Mouse (Mus musculus) myocyte (in vitro differentiated cells): ENCODE data around the gene Nxph1. TPM values are rescaled to one million over a fixed set of nuclear protein-coding genes. Genes with fewer than 3 reads are reported as not detected.

Experiments used
- H3K27me3 ChIP-seq: one replicate; pipeline ENCODE4 v1.6.1; 2011; ENCODE audit not compliant: control insufficient read depth, insufficient read depth, insufficient read length
- H3K36me3 ChIP-seq: one replicate; pipeline ENCODE4 v1.6.1; 2011; ENCODE audit not compliant: control insufficient read depth, insufficient read depth
- H3K4me2 ChIP-seq: one replicate; pipeline ENCODE4 v1.6.1; 2011; ENCODE audit warnings: low read depth, control low read depth
- H3K4me3 ChIP-seq: one replicate; pipeline ENCODE4 v1.5.1; 2011; ENCODE audit warnings: mild to moderate bottlenecking, control low read depth, moderate library complexity
- H3K79me2 ChIP-seq: one replicate; pipeline ENCODE4 v1.6.1; 2011; ENCODE audit not compliant: control insufficient read depth, insufficient read depth
- H3ac ChIP-seq: one replicate; pipeline ENCODE4 v1.6.1; 2011; ENCODE audit not compliant: control insufficient read depth, insufficient read length
- CEBPB ChIP-seq: IDR thresholded peaks from 2 replicates; pipeline ENCODE4 v1.6.1; 2011; ENCODE audit warnings: mild to moderate bottlenecking, moderate library complexity; ENCODE audit not compliant: poor library complexity, insufficient read depth, severe bottlenecking
- E2F4 ChIP-seq: IDR thresholded peaks from one replicate; pipeline ENCODE4 v1.6.1; 2011; ENCODE audit warnings: mild to moderate bottlenecking, control low read depth, moderate library complexity; ENCODE audit not compliant: insufficient read depth
- MAX ChIP-seq: IDR thresholded peaks from one replicate; pipeline ENCODE4 v1.6.1; 2011; ENCODE audit warnings: low read depth, mild to moderate bottlenecking, control low read depth
- MYOD1 ChIP-seq, 3 experiments: IDR thresholded peaks; one replicate each; pipeline ENCODE4 v1.6.1; 2011; ENCODE audit warnings: control low read depth in 2 of 3, low read depth in 2 of 3, mild to moderate bottlenecking in 2 of 3, moderate library complexity in 1 of 3; ENCODE audit not compliant: insufficient read length in 2 of 3, control insufficient read depth in 1 of 3
- MYOG ChIP-seq, 3 experiments: IDR thresholded peaks; one replicate each; pipeline ENCODE4 v1.6.1; 2011; ENCODE audit warnings: control low read depth in 2 of 3, low read depth in 2 of 3, mild to moderate bottlenecking in 2 of 3; ENCODE audit not compliant: insufficient read length in 2 of 3, control insufficient read depth in 1 of 3, insufficient read depth in 1 of 3
- POLR2A ChIP-seq: IDR thresholded peaks from one replicate; pipeline ENCODE4 v1.6.1; 2011; ENCODE audit warnings: low read depth, mild to moderate bottlenecking, control low read depth, moderate library complexity; ENCODE audit not compliant: insufficient read length
- POLR2AphosphoS2 ChIP-seq: IDR thresholded peaks from one replicate; pipeline ENCODE4 v1.6.1; 2011; ENCODE audit warnings: low read depth, control low read depth; ENCODE audit not compliant: insufficient read length
- REST ChIP-seq: IDR thresholded peaks from one replicate; pipeline ENCODE4 v1.6.1; 2011; ENCODE audit warnings: mild to moderate bottlenecking, control low read depth, moderate library complexity; ENCODE audit not compliant: insufficient read depth, insufficient read length
- SRF ChIP-seq: IDR thresholded peaks from one replicate; pipeline ENCODE4 v1.6.1; 2011; ENCODE audit warnings: low read depth; ENCODE audit not compliant: control insufficient read depth, insufficient read length
- TCF12 ChIP-seq: IDR thresholded peaks from one replicate; pipeline ENCODE4 v1.6.1; 2011; ENCODE audit warnings: mild to moderate bottlenecking, control low read depth; ENCODE audit not compliant: poor library complexity, insufficient read depth, severe bottlenecking
- TCF3 ChIP-seq: IDR thresholded peaks from one replicate; pipeline ENCODE4 v1.6.1; 2011; ENCODE audit warnings: low read depth, control low read depth; ENCODE audit not compliant: insufficient read length
- USF1 ChIP-seq: IDR thresholded peaks from one replicate; pipeline ENCODE4 v1.6.1; 2011; ENCODE audit warnings: low read depth, mild to moderate bottlenecking, control low read depth, moderate library complexity
- polyA plus RNA-seq: library from polyadenylated mRNA; unstranded; fragments of >200 nt; fragmentation: generic; extraction: Trizol; gene quantifications from one replicate; pipeline ENCODE4 v1.2.1, GENCODE M21; 2012; ENCODE audit warnings: missing spikeins

Gene Nxph1
- polyA plus RNA-seq, 1 experiment = not detected

DNA sequence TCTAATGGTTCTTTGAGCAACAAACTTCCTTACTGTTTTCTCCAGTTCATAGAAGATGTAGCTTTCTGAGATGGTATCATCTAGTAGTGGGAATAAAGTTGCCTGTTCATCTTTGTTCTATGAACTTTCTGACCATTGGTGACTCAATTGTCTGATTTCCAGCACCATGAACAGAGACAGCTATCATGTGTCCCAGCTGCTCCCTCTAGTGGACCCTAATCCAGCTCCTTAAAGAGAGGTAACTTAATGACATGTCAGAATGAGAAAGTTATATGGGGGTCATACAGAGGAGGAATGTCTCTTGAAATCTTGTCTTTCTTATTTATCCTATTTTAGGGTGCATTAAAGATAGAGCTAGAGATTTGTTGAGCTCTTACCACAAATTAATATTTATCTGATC is 286.6 kb downstream of the Nxph1 start:
- H3K79me2 ChIP-seq = no peaks in the 10 kb centered on the region
- no peaks in the 10 kb centered on the region for H3K27me3 ChIP-seq
- no peak overlapping the region for H3ac ChIP-seq
- no peak overlapping the region for H3K4me3 ChIP-seq
- no peaks in the 10 kb centered on the region for H3K36me3 ChIP-seq
- H3K4me2 ChIP-seq = no peak overlapping the region
- TF ChIP-seq REST = no peak
- TF ChIP-seq CEBPB = no peak
- no peak for TF ChIP-seq POLR2A

DNA sequence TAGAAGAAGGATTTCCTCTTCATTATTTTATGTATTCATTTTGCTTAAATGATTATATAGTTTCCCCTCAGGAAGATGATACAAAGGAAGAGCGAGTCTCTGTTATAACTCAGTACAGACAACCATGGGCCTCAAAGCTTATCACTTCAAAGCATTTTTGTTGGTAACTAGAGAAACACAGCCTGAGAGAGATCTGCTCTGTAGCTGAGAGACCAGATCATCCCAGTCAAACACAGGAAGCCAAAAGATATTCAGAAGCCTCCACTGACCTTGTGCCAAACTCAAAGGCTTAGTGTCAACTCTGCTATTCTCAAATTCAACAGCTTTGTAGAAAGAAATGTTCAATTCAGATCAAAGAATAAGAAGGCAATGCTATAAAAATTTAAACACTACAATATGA is 319.8 kb downstream of the Nxph1 start:
- no peaks in the 10 kb centered on the region for H3K36me3 ChIP-seq
- H3ac ChIP-seq = no peak overlapping the region
- H3K79me2 ChIP-seq = no peaks in the 10 kb centered on the region
- H3K4me3 ChIP-seq = no peak overlapping the region
- H3K27me3 ChIP-seq = no peaks in the 10 kb centered on the region
- TF ChIP-seq SRF (no peak), TCF12 (no peak), CEBPB (no peak), E2F4 (no peak), POLR2A (no peak), MYOG (IDR thresholded peaks at IDR 0.05; ENCODE audit: control insufficient read depth in 1 of 3, insufficient read depth in 1 of 3, insufficient read length in 2 of 3, low read depth in 2 of 3) (no peak), USF1 (no peak), REST (no peak), MAX (no peak), TCF3 (no peak), MYOD1 (IDR thresholded peaks at IDR 0.05; ENCODE audit: control insufficient read depth in 1 of 3, insufficient read length in 2 of 3, low read depth in 2 of 3) (no peak), POLR2AphosphoS2 (no peak)
- no peak overlapping the region for H3K4me2 ChIP-seq

Other genes starting within 250 kb of the Nxph1 start
- 6.0 TPM for gene Ica1, start 169.9 kb upstream of the Nxph1 start, polyA plus RNA-seq